Mouse (Mus musculus) frontal cortex, adult (tissue): ENCODE measurements around the gene Gm28891.
"Not testable (repeated sequence)": the region's sequence is repeated elsewhere in the genome, so short reads cannot be mapped to it uniquely, and the experiment has no call there.

Experiments
- ATAC-seq: cut with Nextera tagmentation; 2 replicates; pipeline ENCODE4 v1.9.2; 2017; ENCODE audit warnings: mild to moderate bottlenecking, moderate library complexity, mixed read lengths; ENCODE audit not compliant: low TSS enrichment

The Gm28891 gene

GRCm38 (mm10) chrY:60240902-60241301, at the start of gene Gm28891:
Gm28891 (plus strand) TSS chrY:60241202.
- ATAC-seq, result not testable (repeated sequence)
